Mouse (Mus musculus) C2C12 (cell line): Measurements from ENCODE around the gene Pigc.

Experiments
- CTCF ChIP-seq: IDR thresholded peaks from one replicate; pipeline ENCODE4 v1.5.1; 2011; ENCODE audit not compliant: control insufficient read depth, insufficient read depth, insufficient read length
- USF1 ChIP-seq: IDR thresholded peaks from one replicate; pipeline ENCODE4 v1.6.1; 2011; ENCODE audit warnings: low read depth, mild to moderate bottlenecking, control low read depth, moderate library complexity

DNA sequence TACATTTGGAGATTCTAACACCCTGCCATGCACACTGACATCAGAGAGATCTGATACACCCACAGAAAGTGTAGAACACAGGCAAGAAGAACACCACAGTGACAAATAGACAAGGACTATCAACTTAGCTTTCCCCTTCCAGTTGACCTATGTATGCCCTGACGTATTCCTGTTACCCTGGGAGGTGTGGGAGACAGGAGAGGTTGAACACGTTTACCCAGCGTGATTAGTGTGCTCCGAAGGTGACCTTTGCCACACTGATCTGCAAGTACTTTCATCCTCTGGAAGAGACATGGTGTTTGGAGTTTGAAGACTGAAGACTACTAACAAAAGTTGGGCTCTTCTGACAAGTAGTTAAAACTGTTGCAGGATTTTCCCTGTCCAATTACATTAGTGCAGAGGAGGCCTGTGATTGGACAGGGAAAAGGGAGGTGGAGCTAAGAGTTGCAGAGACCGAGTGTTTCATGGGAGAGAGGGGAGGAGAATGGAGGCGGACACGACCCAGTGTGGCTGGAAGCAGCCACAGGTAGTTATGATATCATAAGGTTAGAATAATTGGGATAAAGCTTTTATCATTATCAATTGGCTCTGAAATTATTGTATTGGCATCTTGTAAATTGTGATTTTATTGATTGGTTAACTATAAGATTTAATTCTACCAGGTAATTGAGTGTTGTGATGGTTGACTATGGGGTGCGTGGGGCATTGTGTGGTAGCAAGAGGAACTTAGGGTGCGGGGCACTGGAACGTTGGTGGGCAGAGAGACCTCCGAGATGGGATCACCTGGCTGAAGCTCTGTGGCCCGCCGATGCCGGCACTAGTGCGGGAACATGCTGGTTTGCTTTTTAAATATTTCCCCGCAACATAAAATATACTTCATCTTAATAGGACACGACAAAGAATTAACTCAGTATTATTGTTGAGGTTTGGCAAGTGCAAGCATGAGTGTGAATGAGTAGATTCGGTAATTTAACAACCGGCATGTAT is 10.7 kb upstream of the Pigc start:
- TF ChIP-seq CTCF = no peak
- TF ChIP-seq USF1 = no peak
